Mouse (Mus musculus) G1E-ER4 (cell line): ENCODE data around the gene Nr0b1. TPM values are rescaled to one million over a fixed set of nuclear protein-coding genes. Genes with fewer than 3 reads are reported as not detected.

Source experiments
- GATA1 ChIP-seq: IDR thresholded peaks from one replicate; pipeline ENCODE4 v1.8.0; 2012; ENCODE audit warnings: low read length, inconsistent platforms
- polyA plus RNA-seq: library from polyadenylated mRNA; stranded (reverse); fragments of >175 nt; gene quantifications from 2 replicates; pipeline ENCODE4 v1.2.3, GENCODE M21; 2012

Gene Nr0b1
- polyA plus RNA-seq = not detected in 2 replicates

- TF ChIP-seq GATA1 = no peak
Observed at GRCm38 (mm10) chrX:86191614-86192419, at the start of gene Nr0b1. TSS of gene Nr0b1 (plus strand) at chrX:86191764.

DNA sequence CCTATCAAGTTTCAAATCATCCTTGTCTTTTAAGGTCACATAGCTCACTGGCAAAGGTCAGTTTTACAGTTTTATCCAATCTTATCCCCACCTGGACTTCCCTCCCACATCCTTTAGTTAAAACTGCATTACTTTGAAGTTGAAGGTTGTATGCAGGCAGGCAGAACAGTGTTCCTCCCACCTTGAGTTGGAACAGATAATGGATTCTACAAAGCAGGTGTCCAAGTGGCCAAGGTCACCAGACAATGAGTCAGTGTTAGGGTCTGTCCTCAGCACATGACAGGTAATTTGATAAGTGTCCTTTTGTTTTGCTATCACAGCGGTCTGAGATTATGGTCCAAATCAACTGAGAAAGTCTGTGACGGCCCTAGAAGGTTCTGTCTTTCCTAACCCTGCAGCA, 4.3 kb upstream of the Nr0b1 start:
- no peak for TF ChIP-seq GATA1

DNA sequence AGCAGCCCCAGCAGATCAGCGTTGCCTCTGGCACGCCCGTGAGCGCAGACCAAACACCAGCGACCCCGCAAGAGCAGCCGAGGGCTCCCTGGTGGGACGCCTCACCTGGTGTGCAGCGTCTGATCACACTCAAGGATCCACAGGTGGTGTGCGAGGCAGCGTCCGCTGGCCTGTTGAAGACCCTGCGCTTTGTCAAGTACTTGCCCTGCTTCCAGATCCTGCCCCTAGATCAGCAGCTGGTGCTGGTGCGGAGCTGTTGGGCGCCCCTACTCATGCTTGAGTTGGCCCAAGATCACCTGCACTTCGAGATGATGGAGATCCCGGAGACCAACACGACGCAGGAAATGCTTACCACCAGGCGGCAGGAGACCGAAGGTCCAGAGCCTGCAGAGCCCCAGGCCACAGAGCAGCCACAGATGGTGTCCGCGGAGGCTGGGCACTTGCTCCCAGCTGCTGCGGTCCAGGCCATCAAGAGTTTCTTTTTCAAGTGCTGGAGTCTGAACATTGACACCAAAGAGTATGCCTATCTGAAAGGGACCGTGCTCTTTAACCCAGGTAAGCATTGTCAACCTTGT, 943 bp downstream of the Nr0b1 start:
- no peak for TF ChIP-seq GATA1

DNA sequence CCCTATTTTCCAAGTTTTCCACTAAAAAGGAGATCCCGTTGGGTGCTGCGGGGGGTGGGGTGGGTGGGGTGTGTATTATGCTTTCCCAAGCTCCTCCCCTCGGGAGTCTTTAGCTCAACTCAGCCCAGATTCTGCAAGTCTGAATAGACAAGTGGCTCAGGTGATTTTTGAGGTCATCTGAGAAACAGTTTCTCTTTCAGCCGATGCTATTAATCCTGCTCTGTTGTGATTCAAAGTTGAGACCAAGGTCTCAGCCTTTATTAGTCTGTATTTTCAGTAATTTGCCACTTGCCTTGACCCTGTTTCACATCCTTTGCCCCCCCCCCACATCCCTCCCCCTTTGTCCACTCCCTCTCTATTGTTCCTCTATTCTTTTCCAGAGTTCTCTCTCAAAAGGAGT, 1.8 kb downstream of the Nr0b1 start:
- no peak for TF ChIP-seq GATA1

DNA sequence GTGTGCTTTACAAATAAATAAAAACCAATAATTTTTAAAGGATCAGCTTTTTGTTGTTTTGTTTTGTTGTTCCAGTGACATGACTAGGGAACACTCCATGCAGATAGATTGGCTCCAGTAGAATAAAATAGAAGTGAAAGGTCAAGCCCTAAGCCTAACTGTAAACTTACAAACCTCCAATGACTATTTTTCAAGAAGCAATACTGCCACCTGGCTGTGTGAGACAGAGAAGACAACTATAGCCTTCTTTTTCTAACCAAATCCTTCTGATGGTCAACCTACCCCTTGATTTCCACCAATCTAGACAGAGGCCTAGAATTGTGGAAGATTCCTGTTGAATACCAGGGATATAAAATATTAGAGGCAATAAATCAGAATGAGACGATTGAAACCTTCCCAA, 45.7 kb downstream of the Nr0b1 start:
- TF ChIP-seq GATA1 = no peak

Other genes starting within 250 kb of the Nr0b1 start
- gene Samt3, start 147.6 kb upstream of the Nr0b1 start, polyA plus RNA-seq = not detected in 2 replicates
- gene Mageb4, start 113.3 kb downstream of the Nr0b1 start, polyA plus RNA-seq = not detected in 2 replicates